Mouse (Mus musculus) urinary bladder, postnatal 14 days (tissue): ENCODE results near the gene Pih1d1.
A peak's percentile ranks its signal among the peaks of the same experiment; 100 is the strongest.

ENCODE experiments used
- DNase-seq: peaks from one replicate; pipeline ENCODE4 v3.0.0; 2021; ENCODE audit warnings: low spot score

Pih1d1 gene

DNA sequence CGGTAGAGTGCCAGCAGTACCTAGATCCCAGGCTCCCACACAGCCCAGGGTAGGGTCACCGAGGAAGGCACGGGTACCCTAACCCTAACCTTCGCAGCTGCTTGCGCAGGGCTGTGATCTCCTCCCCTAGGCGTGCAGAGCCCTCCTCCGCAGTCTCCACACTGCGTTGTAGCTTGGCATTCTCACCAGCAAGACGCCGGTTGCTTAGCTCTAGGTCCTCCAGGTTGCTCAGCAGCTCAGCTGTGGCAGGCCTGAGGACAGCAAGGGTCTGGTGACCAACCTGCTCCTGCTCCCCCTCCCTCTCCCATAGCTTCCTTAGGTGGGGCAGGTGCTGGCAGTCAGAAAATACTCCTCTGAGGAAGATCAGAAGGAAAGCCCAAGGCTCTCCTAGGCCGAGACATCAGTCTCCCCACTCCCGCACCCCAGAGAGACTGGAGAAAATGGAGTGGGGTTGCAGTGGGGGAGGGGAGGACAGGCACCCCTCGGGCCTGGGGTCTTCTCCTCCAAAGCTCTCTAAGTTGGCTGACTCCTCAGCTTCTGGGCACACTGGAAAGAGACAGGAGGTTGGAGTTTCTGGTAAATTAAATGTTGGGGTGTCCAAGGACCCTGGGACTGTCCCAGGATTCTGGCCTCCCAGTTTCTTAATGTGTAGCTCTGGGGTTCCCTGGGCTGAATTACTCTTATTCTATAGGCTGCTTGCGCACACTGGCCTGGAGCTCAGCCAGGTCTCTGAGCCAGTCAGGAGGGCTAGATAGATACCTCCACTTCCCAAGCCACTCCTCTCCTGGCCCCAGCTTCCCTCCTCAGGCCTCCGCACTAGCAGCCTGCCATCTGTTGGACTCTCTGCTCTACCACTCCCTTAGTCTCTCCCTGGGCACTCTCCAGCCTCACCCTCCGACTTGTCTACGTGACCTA lies 40.0 kb downstream of the Pih1d1 start:
- no peak for DNase-seq

DNA sequence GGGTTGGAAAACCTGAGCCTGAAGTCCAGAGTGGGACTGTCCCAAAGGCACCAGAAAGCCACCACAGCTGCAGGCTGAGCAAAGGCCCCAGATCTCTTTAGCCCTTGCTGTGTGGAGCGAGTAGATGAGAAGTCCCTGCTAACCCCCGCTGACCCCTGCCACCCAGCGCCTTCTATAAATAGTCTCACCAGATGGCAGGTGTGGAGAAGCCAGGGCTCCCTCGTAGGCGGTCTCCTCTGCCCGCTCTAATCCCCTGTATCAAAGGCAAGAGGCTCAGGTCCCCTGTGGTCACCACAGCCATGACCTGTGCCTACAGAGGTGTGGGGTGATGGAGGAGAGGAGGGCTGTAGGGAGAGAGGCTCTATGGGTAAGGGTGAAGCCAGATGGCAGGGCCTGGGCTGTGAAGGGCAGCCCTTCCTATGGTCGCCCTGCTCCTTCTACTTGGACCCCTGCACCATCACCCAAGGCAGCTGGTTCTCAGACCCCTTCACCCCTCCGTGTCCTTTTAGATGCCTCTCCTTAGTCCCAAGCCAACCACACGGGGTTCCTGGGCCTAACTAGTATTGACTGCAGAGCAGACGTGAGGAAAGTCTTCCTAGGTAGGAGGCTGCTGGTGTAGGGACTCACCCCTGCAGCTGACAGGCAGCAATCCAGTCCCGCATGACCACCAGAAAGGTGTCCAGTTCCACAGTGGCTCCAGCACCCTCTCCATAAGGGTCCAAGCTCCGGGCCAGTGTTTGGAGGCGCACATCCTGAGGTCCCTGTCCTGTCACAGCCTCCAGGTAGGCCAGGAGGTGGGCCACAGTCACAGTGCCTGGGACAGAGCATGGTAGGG lies 41.5 kb downstream of the Pih1d1 start:
- DNase-seq, result no peak

DNA sequence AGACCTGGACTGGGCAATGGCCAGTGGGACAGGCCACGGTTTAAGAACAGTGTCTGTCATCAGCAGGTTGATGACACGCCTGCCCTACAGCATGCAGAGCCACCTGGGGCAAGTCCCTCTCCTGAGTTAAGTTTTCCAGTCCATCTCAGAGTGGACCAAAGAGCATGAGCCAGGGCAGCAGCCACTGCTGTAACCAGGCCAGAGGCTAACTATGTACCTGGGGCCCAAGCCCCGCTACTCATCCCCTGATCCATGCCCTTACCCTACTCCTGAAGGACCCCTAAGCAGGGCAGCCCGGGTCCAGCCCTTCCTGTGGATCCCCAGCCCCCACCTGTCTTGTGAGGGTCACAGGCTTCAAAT lies 42.1 kb downstream of the Pih1d1 start:
- no peak for DNase-seq

DNA sequence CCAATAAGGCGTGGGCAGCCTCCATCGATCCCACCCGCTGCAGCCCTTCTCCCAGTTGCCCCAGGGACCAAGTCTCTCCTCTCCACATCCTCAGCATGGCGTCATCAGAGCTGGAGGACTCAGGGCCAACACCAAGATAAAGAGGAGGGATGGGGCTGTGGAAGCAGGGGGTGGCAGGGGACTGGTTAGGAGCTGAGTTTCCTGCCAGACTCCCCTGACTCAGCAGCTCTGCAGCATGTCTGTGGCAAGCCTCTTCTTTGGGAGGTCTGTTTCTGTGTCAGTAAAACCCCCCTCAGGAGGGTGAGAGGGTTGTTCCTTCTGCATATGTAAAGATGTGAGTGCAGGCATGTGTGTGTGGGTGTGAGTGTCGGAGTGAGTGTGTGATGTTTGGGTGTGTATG lies 42.9 kb downstream of the Pih1d1 start:
- DNase-seq, result no peak

DNA sequence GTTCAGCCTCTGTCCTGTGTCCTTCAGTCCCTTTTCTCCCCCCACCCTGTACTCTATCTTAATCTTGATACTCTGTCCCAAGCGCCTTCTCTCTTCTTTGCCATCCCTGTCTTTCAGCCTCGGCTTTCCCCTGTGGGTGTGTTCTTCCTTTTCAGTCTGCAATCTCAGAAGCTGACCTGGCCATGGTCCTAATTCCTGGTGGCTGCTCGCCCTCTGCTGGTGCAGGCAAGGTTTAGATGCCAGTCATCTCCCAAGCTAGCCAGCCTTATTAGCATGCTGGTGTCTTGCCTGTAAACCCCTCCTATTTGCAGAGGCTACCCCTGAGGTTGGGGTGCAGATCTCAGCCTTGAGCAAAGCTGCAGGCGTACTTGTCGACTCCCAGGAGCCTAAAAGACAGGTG lies 44.3 kb downstream of the Pih1d1 start:
- peak; percentile 69 for DNase-seq

DNA sequence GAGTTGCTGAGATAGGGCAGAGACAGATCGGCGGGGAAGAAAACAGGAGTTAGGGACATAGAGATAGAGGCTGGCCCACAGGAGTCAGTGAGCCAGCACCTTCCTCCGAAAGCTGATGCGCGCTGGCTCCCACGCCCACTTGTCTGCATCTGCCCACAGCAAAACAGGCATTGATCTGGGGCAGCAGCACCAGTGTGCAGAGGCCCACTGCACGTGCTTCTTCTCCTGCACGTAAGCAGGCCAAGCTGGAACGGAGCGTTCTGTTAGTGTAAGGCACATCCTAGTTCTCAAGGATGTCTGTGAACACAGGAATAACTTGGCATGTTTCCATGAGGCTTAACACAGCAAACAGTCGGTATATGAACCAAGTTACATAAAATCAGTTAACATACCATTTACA lies 44.9 kb downstream of the Pih1d1 start:
- DNase-seq, result no peak

DNA sequence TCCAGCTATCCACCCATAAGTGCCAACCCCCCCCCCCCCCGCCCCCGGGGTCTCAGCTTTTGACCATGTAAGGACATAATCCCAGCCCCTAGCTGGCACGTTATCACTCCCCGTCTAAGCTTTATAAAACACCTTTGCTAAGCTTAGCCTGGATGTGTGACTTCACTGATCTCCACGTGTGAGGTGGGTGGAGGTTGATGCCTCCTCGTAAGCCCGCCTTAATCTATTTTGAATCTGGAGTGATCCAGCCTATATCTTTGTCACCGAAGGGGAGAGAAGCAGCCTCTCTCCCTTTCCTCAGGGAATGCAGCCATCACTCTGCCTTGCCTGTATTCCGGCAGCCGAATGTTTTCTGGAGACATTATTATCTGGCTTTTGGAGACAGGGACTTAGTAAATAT lies 48.6 kb downstream of the Pih1d1 start:
- DNase-seq, result no peak

DNA sequence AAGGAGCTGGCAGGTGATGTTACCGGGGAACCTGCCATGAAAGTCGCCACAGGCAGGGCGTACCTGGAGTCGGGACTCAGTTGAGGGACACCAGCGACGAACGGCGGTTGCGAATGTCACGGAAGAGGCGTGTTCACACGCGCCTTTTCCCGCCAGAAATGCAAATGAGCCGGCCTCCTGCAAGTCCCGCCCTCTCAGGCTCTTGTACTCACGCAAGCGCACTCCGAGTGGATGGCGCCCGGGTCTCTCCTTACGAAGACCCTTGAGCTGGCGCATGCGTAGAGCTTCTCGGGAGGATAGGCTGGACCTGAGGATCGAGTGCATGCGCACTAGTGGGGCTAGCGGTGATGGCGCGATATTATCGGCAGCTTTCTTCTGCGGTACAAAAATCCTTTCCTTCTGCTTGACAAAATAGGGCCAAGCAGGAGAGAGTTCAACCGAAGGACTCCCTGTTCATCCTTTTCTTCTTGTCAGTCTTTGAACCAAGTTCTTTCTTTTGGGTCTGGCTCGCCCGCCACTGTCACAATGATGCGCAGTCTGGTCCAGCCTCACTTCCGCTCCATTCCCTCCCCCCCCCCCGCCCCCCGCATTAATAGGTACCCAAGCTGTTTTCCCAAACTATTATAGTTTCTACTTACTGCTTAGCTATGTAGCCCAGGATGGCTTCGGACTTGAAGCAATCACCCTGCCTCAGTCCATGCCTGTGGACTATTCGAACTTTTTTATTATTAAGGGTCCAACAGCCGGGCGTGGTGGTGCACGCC lies 50.5 kb downstream of the Pih1d1 start, which contains the start of gene Ccdc155:
Gene Ccdc155 (minus strand): TSS at position 513 of the 764 bp plus-strand sequence.
- peak; percentile 91 for DNase-seq

DNA sequence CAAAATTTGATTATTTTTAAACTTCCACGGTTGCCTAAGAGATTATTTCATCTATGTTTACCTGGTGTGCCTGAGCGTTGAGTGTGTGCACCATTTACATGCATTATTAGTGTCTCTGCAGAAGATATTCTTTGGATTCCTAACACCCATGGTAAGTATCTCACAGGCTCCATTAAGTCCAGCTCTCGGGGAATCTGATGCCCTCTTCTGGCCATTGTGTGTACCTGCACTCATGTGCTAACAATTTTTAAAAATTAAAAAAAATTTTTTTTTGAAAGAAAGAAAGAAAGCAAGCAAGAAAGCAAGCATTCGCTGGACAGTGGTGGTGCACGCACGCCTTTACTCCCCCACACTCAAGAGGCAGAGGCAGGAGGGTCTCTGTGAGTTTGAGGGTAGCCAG lies 54.2 kb downstream of the Pih1d1 start:
- DNase-seq, result no peak
